Mouse (Mus musculus) liver, embryonic 14.5 days (tissue): Measurements from ENCODE around the gene Birc2. TPM values are rescaled to one million over a fixed set of nuclear protein-coding genes. Genes with fewer than 3 reads are reported as not detected.
A peak's percentile ranks its signal among the peaks of the same experiment; 100 is the strongest.

Source experiments
- ATAC-seq: fragments of 200-750 bp; cut with Nextera tagmentation; 2 replicates; pipeline ENCODE4 v1.8.0; 2017; ENCODE audit warnings: moderate number of reproducible peaks, mild to moderate bottlenecking, moderate library complexity; ENCODE audit not compliant: insufficient read depth
- DNase-seq, 3 experiments: peaks; one replicate each; pipeline ENCODE4 v3.0.0-alpha.2; 2012 to 2013; ENCODE audit warnings: low read depth in 3 of 3, low spot score in 3 of 3
- H3K27ac ChIP-seq: fragments of 300-500 bp; sonication (generic); 2 replicates; pipeline ENCODE4 v1.5.1; 2014; ENCODE audit warnings: moderate library complexity, mild to moderate bottlenecking, control low read depth, inconsistent platforms
- H3K27me3 ChIP-seq: fragments of 300-500 bp; sonication (generic); 2 replicates; pipeline ENCODE4 v1.6.1; 2014; ENCODE audit warnings: mild to moderate bottlenecking, low read length, moderate library complexity; ENCODE audit not compliant: control insufficient read depth, insufficient read depth
- H3K36me3 ChIP-seq: fragments of 300-500 bp; sonication (generic); replicated peaks from 2 replicates; pipeline ENCODE4 v1.6.1; 2014; ENCODE audit warnings: low read depth; ENCODE audit not compliant: control insufficient read depth, insufficient read depth
- H3K4me1 ChIP-seq, 2 experiments: fragments of 200-500 bp in 1 of 2; fragments of 300-500 bp in 1 of 2; sonication (generic) in 1 of 2; replicated peaks; 2 replicates each; pipeline ENCODE4 v1.6.1; 2012 to 2014; ENCODE audit warnings: antibody characterized with exemption in 1 of 2, inconsistent platforms in 1 of 2, low read length in 1 of 2; ENCODE audit not compliant: control insufficient read depth in 2 of 2, insufficient read depth in 2 of 2
- H3K4me2 ChIP-seq: fragments of 300-500 bp; sonication (generic); 2 replicates; pipeline ENCODE4 v1.6.1; 2014; ENCODE audit warnings: low read depth, mild to moderate bottlenecking, control low read depth, moderate library complexity
- H3K4me3 ChIP-seq, 2 experiments: fragments of 200-500 bp in 1 of 2; fragments of 300-500 bp in 1 of 2; sonication (generic) in 1 of 2; 2 replicates each; pipeline ENCODE4 v1.5.1; 2012 to 2014; ENCODE audit warnings: low read depth in 2 of 2, low read length in 2 of 2, mild to moderate bottlenecking in 2 of 2, control low read depth in 1 of 2, inconsistent platforms in 1 of 2, moderate library complexity in 1 of 2; ENCODE audit not compliant: insufficient read depth in 1 of 2
- H3K9ac ChIP-seq: fragments of 300-500 bp; sonication (generic); replicated peaks from 2 replicates; pipeline ENCODE4 v1.6.1; 2014; ENCODE audit warnings: mild to moderate bottlenecking, control low read depth, moderate library complexity
- H3K9me3 ChIP-seq: fragments of 300-500 bp; sonication (generic); 2 replicates; pipeline ENCODE4 v1.6.1; 2016; ENCODE audit warnings: low read length, mixed read lengths; ENCODE audit not compliant: control insufficient read depth
- CTCF ChIP-seq: IDR thresholded peaks from 2 replicates; pipeline ENCODE4 v1.5.1; 2016; ENCODE audit warnings: antibody characterized with exemption, low read depth, control low read depth
- EP300 ChIP-seq: IDR thresholded peaks from 2 replicates; pipeline ENCODE4 v1.6.1; 2016; ENCODE audit warnings: antibody characterized with exemption, low read depth
- WGBS: fragments of 180-500 bp; shearing (Covaris S2); extraction: QIAGEN DNeasy Blood & Tissue Kit; methylation state at CpG from one replicate; pipeline ENCODE4 v1.1.7; 2014; ENCODE audit not compliant: insufficient replicate concordance; 5-methylcytosine and 5-hydroxymethylcytosine counted together
- microRNA-seq: library from miRNA; unstranded; fragments of <30 nt; microRNA quantifications from one replicate; pipeline ENCODE4, GENCODE M21; 2016
- polyA plus RNA-seq, 2 experiments: library from polyadenylated mRNA; depleted of rRNA in 1 of 2; stranded (reverse) in 1 of 2; unstranded in 1 of 2; fragments of >200 nt; fragmentation: Nextera tagmentation in 1 of 2; extraction: Ambion mirVana in 1 of 2; gene quantifications; 2 replicates each; pipeline versions ENCODE4 v1.2.1 to v1.2.3; 2012 to 2014

Gene Birc2
- polyA plus RNA-seq, 2 experiments = 9.4 to 14.1 TPM

DNA sequence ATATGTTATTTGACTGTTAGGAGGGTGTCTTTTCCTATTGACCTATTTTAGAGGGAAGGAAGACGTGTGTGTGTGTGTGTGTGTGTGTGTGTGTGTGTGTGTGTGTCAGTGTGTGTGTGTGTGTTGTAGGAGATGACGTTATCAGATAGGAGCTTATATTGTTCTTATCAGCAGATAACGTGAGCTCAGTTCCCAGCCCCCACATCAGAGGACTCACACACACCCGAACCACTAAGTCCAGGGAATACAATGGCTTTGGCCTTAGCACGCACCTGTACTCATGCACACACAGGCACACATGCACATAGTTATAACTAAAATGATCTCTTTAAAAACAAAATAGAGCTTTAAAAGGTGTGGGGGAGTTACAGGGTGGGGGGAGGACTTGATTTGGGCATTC is 67.4 kb downstream of the Birc2 start:
- TF ChIP-seq CTCF (no peak), EP300 (no peak)
- peaks cover 18 to 25% of the 10 kb centered on the region in 2 experiments for H3K4me1 ChIP-seq
- no peak overlapping the region for H3K9ac ChIP-seq
- DNase-seq (no peak), ATAC-seq (no peak)
- H3K27ac ChIP-seq = no peak overlapping the region
- no peaks in the 10 kb centered on the region for H3K9me3 ChIP-seq
- no peaks in the 10 kb centered on the region for H3K27me3 ChIP-seq
- no peaks in the 10 kb centered on the region; the same call in 1 of the 2 replicates for H3K36me3 ChIP-seq
- H3K4me3 ChIP-seq = no peak overlapping the region
- H3K4me2 ChIP-seq = no peak overlapping the region
- WGBS = 63% methylated on average over 5 of the region's 5 CpGs

DNA sequence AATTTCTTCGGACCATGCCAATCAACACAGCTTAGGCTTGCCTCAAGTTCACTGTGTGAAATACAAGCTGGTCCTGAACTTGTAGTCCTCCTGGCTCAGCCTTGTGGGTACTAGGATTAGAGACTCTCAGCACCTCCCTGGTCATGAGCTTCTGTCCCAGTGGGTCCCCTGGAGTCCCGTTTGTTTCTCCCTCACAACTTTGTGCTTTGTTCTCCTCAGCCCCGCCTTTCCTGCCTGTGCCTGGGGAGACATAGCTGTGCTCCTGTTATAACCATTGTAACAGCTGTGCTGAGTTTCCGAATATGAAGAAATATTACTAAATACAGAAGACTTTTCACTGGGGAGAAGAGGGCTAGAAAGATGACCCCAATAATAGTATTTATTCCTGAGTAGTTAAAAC is 67.8 kb downstream of the Birc2 start:
- H3K27me3 ChIP-seq = no peaks in the 10 kb centered on the region
- no peak for TF ChIP-seq EP300
- TF ChIP-seq CTCF = no peak
- ATAC-seq (no peak), DNase-seq (no peak)
- no peak overlapping the region for H3K4me3 ChIP-seq
- H3K4me2 ChIP-seq = no peak overlapping the region
- 66% methylated on average over 4 of the region's 4 CpGs for WGBS
- H3K9me3 ChIP-seq = no peaks in the 10 kb centered on the region
- no peak overlapping the region for H3K27ac ChIP-seq
- H3K9ac ChIP-seq = no peak overlapping the region
- peaks cover 18 to 23% of the 10 kb centered on the region in 2 experiments for H3K4me1 ChIP-seq
- no peaks in the 10 kb centered on the region; the same call in 1 of the 2 replicates for H3K36me3 ChIP-seq

Small RNA genes lying within 50 kb of the gene (microRNA-seq; reads per million reads assigned to microRNA genes)
- gene Mir5618 = 12.7 reads per million, percentile 23 among the genes with 10 or more reads in this experiment

Other genes with a start within 250 kb of the Birc2 start
- not detected in 2 replicates for gene Mmp20, start 208.8 kb downstream of the Birc2 start, polyA plus RNA-seq (2012; rRNA removed)
- not detected in 2 replicates for gene Mmp20, start 208.8 kb downstream of the Birc2 start, polyA plus RNA-seq (2014; fragmentation: Nextera tagmentation; extraction: Ambion mirVana)
- gene Mmp7, start 145.0 kb downstream of the Birc2 start, polyA plus RNA-seq (2012; rRNA removed) = not detected in 2 replicates
- not detected in 2 replicates for gene Mmp7, start 145.0 kb downstream of the Birc2 start, polyA plus RNA-seq (2014; fragmentation: Nextera tagmentation; extraction: Ambion mirVana)
- 17.7 and 23.3 TPM in 2 replicates for gene Tmem123, start 73.0 kb downstream of the Birc2 start, polyA plus RNA-seq (2012; rRNA removed)
- 45.2 and 52.5 TPM in 2 replicates for gene Tmem123, start 73.0 kb downstream of the Birc2 start, polyA plus RNA-seq (2014; fragmentation: Nextera tagmentation; extraction: Ambion mirVana)
- gene Birc3, start 36.1 kb upstream of the Birc2 start, polyA plus RNA-seq (2012; rRNA removed) = 3.6 and 4.7 TPM in 2 replicates
- gene Birc3, start 36.1 kb upstream of the Birc2 start, polyA plus RNA-seq (2014; fragmentation: Nextera tagmentation; extraction: Ambion mirVana) = 4.7 and 6.1 TPM in 2 replicates
- gene Yap1, start 167.5 kb upstream of the Birc2 start, polyA plus RNA-seq (2012; rRNA removed) = 3.4 and 4.1 TPM in 2 replicates
- 2.6 and 2.9 TPM in 2 replicates for gene Yap1, start 167.5 kb upstream of the Birc2 start, polyA plus RNA-seq (2014; fragmentation: Nextera tagmentation; extraction: Ambion mirVana)
- gene Cfap300, start 205.8 kb upstream of the Birc2 start, polyA plus RNA-seq (2012; rRNA removed) = 0.25 and 0.51 TPM in 2 replicates
- 0.64 and 1.3 TPM in 2 replicates for gene Cfap300, start 205.8 kb upstream of the Birc2 start, polyA plus RNA-seq (2014; fragmentation: Nextera tagmentation; extraction: Ambion mirVana)